Mouse (Mus musculus) embryo, embryonic 10.5 days (tissue): Measurements from ENCODE around the gene Eid3.

Source experiments
- DNase-seq: peaks from one replicate; pipeline ENCODE4 v3.0.0-alpha.2; 2015; ENCODE audit warnings: low spot score

Gene Eid3

DNA sequence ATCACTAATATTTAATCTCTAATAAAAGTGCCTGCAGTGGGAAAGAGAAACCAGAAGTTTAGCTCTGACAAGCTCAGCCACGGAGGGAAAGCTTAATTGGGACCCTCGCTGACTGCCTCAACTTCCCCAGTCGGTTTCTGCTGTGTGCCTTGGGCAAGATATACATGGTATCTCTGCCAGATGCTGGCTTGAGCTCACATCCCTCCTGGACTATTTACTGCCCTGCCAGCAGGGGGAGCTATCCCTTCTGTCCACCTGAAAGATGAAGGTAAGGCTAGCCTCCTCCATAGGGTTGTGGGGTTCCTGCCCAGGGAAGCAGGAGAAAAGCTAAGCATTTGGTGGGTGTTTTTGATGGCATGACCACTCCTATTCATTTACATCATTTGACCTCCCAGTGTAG is 43.8 kb downstream of the Eid3 start:
- no peak for DNase-seq

DNA sequence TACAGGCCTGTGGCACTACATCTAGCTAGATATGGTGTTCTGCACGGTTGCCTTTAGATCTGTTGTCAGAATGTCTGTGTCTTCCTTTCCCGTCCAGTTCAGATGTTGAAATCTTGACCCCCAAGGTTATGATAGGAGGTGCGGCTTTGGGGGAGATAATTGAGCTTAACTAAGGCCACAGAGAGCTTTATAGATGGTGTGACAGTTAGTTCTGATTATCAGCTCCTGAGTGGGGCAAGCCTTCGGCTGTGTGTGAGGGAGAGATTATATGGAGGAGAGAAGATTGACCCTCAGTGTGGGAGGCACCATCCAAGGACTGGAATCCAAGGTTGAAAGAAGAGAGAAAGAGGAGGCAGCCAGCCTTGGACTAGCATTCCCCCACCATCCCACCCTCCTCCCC is 46.8 kb downstream of the Eid3 start:
- no peak for DNase-seq

DNA sequence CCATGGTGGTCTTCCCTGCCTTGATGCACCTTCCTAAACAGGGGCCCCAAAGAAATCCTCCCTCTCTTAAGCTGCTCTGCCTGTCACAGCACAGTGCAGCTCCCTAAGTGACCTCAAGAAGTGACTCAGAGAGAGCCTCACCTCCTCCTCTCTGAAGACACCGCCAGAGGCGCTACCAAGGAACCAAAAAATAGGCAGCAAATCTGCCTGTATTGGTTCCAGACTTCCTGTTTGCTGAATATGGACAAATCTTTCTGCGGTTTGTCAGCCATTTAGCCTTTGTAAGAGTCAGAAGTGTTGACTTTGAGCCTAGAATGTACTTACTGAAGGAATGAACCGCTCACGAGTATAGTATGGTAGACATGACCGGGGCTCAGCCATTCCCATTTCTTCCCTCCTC is 47.3 kb downstream of the Eid3 start:
- DNase-seq, result no peak
